Mouse (Mus musculus): ENCODE data around the gene Sel1l2. TPM values are rescaled to one million over a fixed set of nuclear protein-coding genes. Genes with fewer than 3 reads are reported as not detected.

The Sel1l2 gene
- polyA plus RNA-seq, 1 experiment = not detected

GRCm38 (mm10) chr2:140359905-140360304 is 29.6 kb downstream of the Sel1l2 start:
- no peak overlapping the region for H3K4me3 ChIP-seq (ENCODE audit: low read depth, low read length)
- TF ChIP-seq CTCF (IDR thresholded peaks at IDR 0.05; ENCODE audit: extremely low read depth, insufficient read length, insufficient replicate concordance, low read depth, low read length) (no peak), POLR2A (IDR thresholded peaks at IDR 0.05; ENCODE audit: low read depth, low read length) (no peak)
- H3K27ac ChIP-seq (ENCODE audit: insufficient read depth, low read depth, low read length) = no peak overlapping the region
- H3K4me1 ChIP-seq (ENCODE audit: control insufficient read depth, insufficient read depth, insufficient read length, low read length) = no peaks in the 10 kb centered on the region
- H3K27me3 ChIP-seq (ENCODE audit: control insufficient read depth, insufficient read depth, low read length) = no peaks in the 10 kb centered on the region
- 45% methylated on average over 2 of the region's 2 CpGs for WGBS
- H3K36me3 ChIP-seq (ENCODE audit: control insufficient read depth, insufficient read depth, low read length) = no peaks in the 10 kb centered on the region

DNA sequence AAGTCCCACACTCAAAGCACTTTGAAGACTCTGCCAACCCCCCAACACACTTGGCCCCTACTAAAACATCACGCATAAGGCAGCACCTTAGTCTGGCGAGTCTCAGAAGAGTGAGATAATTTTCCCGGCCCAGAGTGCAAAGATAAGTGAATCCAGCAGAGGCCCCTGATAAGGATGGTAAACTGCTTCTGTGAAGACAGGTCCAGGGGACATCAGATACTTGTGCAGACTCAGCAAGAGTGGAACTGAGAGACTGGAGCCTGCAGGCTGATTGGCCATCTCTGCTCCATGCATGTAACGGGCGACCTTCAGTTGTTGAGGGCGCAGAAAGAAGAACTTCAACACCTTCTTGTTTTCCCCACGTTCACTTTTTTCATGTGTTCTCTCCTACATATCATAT is 47.1 kb downstream of the Sel1l2 start:
- H3K4me1 ChIP-seq (ENCODE audit: control insufficient read depth, insufficient read depth, insufficient read length, low read length) = no peaks in the 10 kb centered on the region

GRCm38 (mm10) chr2:140330508-140331306 is 58.8 kb downstream of the Sel1l2 start:
- no peak overlapping the region for H3K4me3 ChIP-seq (ENCODE audit: low read depth, low read length)
- whole genome bisulfite sequencing = 58% methylated on average over 5 of the region's 5 CpGs
- H3K36me3 ChIP-seq (ENCODE audit: control insufficient read depth, insufficient read depth, low read length) = no peaks in the 10 kb centered on the region
- TF ChIP-seq POLR2A (IDR thresholded peaks at IDR 0.05; ENCODE audit: low read depth, low read length) (no peak), CTCF (IDR thresholded peaks at IDR 0.05; ENCODE audit: extremely low read depth, insufficient read length, insufficient replicate concordance, low read depth, low read length) (no peak)
- no peak overlapping the region for H3K27ac ChIP-seq (ENCODE audit: insufficient read depth, low read depth, low read length)
- H3K27me3 ChIP-seq (ENCODE audit: control insufficient read depth, insufficient read depth, low read length) = no peaks in the 10 kb centered on the region
- H3K4me1 ChIP-seq (ENCODE audit: control insufficient read depth, insufficient read depth, insufficient read length, low read length) = no peaks in the 10 kb centered on the region

More for the DNA sequence above, 47.1 kb downstream of the Sel1l2 start:
- H3K27me3 ChIP-seq (ENCODE audit: control insufficient read depth, insufficient read depth, low read length) = no peaks in the 10 kb centered on the region
- TF ChIP-seq CTCF (IDR thresholded peaks at IDR 0.05; ENCODE audit: extremely low read depth, insufficient read length, insufficient replicate concordance, low read depth, low read length) (no peak), POLR2A (IDR thresholded peaks at IDR 0.05; ENCODE audit: low read depth, low read length) (no peak)
- no peak overlapping the region for H3K4me3 ChIP-seq (ENCODE audit: low read depth, low read length)
- 60% methylated on average over 7 of the region's 7 CpGs for WGBS
- no peak overlapping the region for H3K27ac ChIP-seq (ENCODE audit: insufficient read depth, low read depth, low read length)
- H3K36me3 ChIP-seq (ENCODE audit: control insufficient read depth, insufficient read depth, low read length) = no peaks in the 10 kb centered on the region

- Histone ChIP-seq H3K27me3 (ENCODE audit: control insufficient read depth, insufficient read depth, low read length) (no peaks in the 10 kb centered on the region), H3K36me3 (ENCODE audit: control insufficient read depth, insufficient read depth, low read length) (no peaks in the 10 kb centered on the region), H3K4me3 (ENCODE audit: low read depth, low read length) (no peak overlapping the region), H3K27ac (ENCODE audit: insufficient read depth, low read depth, low read length) (no peak overlapping the region), H3K4me1 (ENCODE audit: control insufficient read depth, insufficient read depth, insufficient read length, low read length) (no peaks in the 10 kb centered on the region)
- no peak for TF ChIP-seq POLR2A (IDR thresholded peaks at IDR 0.05; ENCODE audit: low read depth, low read length)
- TF ChIP-seq CTCF (IDR thresholded peaks at IDR 0.05; ENCODE audit: extremely low read depth, insufficient read length, insufficient replicate concordance, low read depth, low read length) = no peak
- WGBS = 79% methylated on average over 3 of the region's 3 CpGs
These were observed 86.4 kb downstream of the Sel1l2 start for GRCm38 (mm10) chr2:140302976-140303708.

DNA sequence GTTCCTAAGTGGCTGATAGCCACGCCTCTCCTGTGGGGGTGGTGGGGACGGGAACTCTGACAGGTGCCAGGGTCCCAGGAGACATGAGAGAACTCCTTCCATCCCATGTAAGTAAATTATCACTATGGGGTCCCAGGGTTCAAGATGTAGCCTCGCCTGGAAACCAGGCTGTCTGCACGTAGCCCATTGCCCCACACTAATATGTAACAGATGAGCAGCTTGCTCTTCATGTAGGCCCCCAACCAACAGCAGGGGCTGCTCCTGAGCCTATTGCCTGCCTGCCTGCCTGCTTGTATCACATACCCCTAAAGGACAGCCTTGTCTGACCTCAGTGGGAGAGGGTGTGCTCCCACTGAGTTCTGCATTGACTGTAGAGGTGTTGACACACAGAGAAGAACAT is 92.4 kb downstream of the Sel1l2 start:
- H3K27me3 ChIP-seq (ENCODE audit: control insufficient read depth, insufficient read depth, low read length) = no peaks in the 10 kb centered on the region
- no peaks in the 10 kb centered on the region for H3K36me3 ChIP-seq (ENCODE audit: control insufficient read depth, insufficient read depth, low read length)
- no peak overlapping the region for H3K27ac ChIP-seq (ENCODE audit: insufficient read depth, low read depth, low read length)
- no peak for TF ChIP-seq POLR2A (IDR thresholded peaks at IDR 0.05; ENCODE audit: low read depth, low read length)
- no peak for TF ChIP-seq CTCF (IDR thresholded peaks at IDR 0.05; ENCODE audit: extremely low read depth, insufficient read length, insufficient replicate concordance, low read depth, low read length)
- 46% methylated on average over 4 of the region's 4 CpGs for WGBS
- H3K4me3 ChIP-seq (ENCODE audit: low read depth, low read length) = no peak overlapping the region
- H3K4me1 ChIP-seq (ENCODE audit: control insufficient read depth, insufficient read depth, insufficient read length, low read length) = no peaks in the 10 kb centered on the region

DNA sequence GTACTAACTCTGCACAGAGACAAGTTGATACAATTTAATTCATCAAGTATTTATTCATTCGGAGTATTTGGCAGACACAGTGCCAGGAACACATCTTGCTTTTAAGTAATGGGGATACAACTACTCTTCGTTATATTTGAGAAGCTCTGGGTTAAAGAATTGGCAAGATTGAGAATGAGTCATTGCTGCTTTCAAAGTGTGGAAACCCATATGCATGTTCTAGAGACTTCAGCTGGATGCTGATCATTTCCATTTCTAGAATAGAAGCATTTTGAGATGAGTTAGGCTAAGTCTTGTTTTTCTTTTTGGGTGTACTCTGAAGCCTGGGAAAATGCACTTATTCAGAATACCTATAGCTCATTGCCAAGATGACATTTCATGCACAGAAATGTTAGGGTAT is 95.7 kb downstream of the Sel1l2 start:
- H3K4me1 ChIP-seq (ENCODE audit: control insufficient read depth, insufficient read depth, insufficient read length, low read length) = no peaks in the 10 kb centered on the region
- no peak overlapping the region for H3K27ac ChIP-seq (ENCODE audit: insufficient read depth, low read depth, low read length)
- TF ChIP-seq CTCF (IDR thresholded peaks at IDR 0.05; ENCODE audit: extremely low read depth, insufficient read length, insufficient replicate concordance, low read depth, low read length) (no peak), POLR2A (IDR thresholded peaks at IDR 0.05; ENCODE audit: low read depth, low read length) (no peak)
- 78% methylated on average over 2 of the region's 2 CpGs for WGBS
- no peaks in the 10 kb centered on the region for H3K27me3 ChIP-seq (ENCODE audit: control insufficient read depth, insufficient read depth, low read length)
- no peaks in the 10 kb centered on the region for H3K36me3 ChIP-seq (ENCODE audit: control insufficient read depth, insufficient read depth, low read length)
- no peak overlapping the region for H3K4me3 ChIP-seq (ENCODE audit: low read depth, low read length)

GRCm38 (mm10) chr2:140280808-140281207 is 108.7 kb downstream of the Sel1l2 start:
- H3K4me1 ChIP-seq (ENCODE audit: control insufficient read depth, insufficient read depth, insufficient read length, low read length) = no peaks in the 10 kb centered on the region
- 36% methylated on average over 8 of the region's 8 CpGs for WGBS

More at GRCm38 (mm10) chr2:140280808-140281207, 108.7 kb downstream of the Sel1l2 start:
- no peak overlapping the region for H3K4me3 ChIP-seq (ENCODE audit: low read depth, low read length)
- TF ChIP-seq POLR2A (IDR thresholded peaks at IDR 0.05; ENCODE audit: low read depth, low read length) = no peak
- TF ChIP-seq CTCF (IDR thresholded peaks at IDR 0.05; ENCODE audit: extremely low read depth, insufficient read length, insufficient replicate concordance, low read depth, low read length) = no peak
- H3K27ac ChIP-seq (ENCODE audit: insufficient read depth, low read depth, low read length) = no peak overlapping the region
- H3K27me3 ChIP-seq (ENCODE audit: control insufficient read depth, insufficient read depth, low read length) = no peaks in the 10 kb centered on the region
- H3K36me3 ChIP-seq (ENCODE audit: control insufficient read depth, insufficient read depth, low read length) = no peaks in the 10 kb centered on the region
